Mouse (Mus musculus) CH12.LX (cell line): ENCODE data around the gene Csf2rb. TPM values are rescaled to one million over a fixed set of nuclear protein-coding genes. Genes with fewer than 3 reads are reported as not detected.

Experiments used
- DNase-seq: peaks from one replicate; pipeline ENCODE4 v3.0.0-alpha.2; 2013; ENCODE audit errors: extremely low read depth
- H3K27ac ChIP-seq: 2 replicates; pipeline ENCODE4 v1.5.1; 2012; ENCODE audit warnings: low read depth, mild to moderate bottlenecking, control low read depth, moderate library complexity; ENCODE audit not compliant: insufficient read depth
- H3K27me3 ChIP-seq: replicated peaks from 2 replicates; pipeline ENCODE3; 2012; ENCODE audit warnings: inconsistent platforms
- H3K36me3 ChIP-seq, 2 experiments: replicated peaks in 1 of 2; 2 replicates each; pipeline versions ENCODE3 to v1.6.1; 2012; ENCODE audit warnings: inconsistent platforms in 1 of 2, low read length in 1 of 2, mild to moderate bottlenecking in 1 of 2, mixed read lengths in 1 of 2, moderate library complexity in 1 of 2; ENCODE audit not compliant: control insufficient read depth in 1 of 2, insufficient read depth in 1 of 2
- H3K4me1 ChIP-seq, 2 experiments: 2 replicates each; pipeline ENCODE4 v1.6.1; 2012; ENCODE audit warnings: inconsistent platforms in 1 of 2, moderate library complexity in 1 of 2; ENCODE audit not compliant: insufficient read depth in 2 of 2, control insufficient read depth in 1 of 2
- H3K4me2 ChIP-seq: 2 replicates; pipeline ENCODE4 v1.6.1; 2012; ENCODE audit warnings: low read depth, mild to moderate bottlenecking, control low read depth; ENCODE audit not compliant: poor library complexity, insufficient read depth, severe bottlenecking
- H3K4me3 ChIP-seq, 3 experiments: fragments of 150-350 bp in 1 of 3; sonication (generic) in 1 of 3; replicated peaks in 1 of 3; 2 replicates each; pipeline versions ENCODE3 to v1.5.1; 2011 to 2012; ENCODE audit warnings: low read depth in 2 of 3, low read length in 2 of 3, mild to moderate bottlenecking in 2 of 3, moderate library complexity in 2 of 3, control low read depth in 1 of 3, improper control_type of control experiment in 1 of 3, inconsistent platforms in 1 of 3, mixed read lengths in 1 of 3; ENCODE audit not compliant: poor library complexity in 1 of 3
- H3K79me2 ChIP-seq: replicated peaks from 2 replicates; pipeline ENCODE4 v1.6.1; 2012; ENCODE audit warnings: mild to moderate bottlenecking, moderate library complexity; ENCODE audit not compliant: control insufficient read depth, poor library complexity, insufficient read depth, severe bottlenecking; ENCODE audit errors: extremely low read depth
- H3K9ac ChIP-seq: 2 replicates; pipeline ENCODE4 v1.6.1; 2012; ENCODE audit warnings: low read depth, mild to moderate bottlenecking, control low read depth, moderate library complexity; ENCODE audit not compliant: insufficient read depth
- H3K9me3 ChIP-seq: replicated peaks from 2 replicates; pipeline ENCODE3; 2012; ENCODE audit warnings: low read length, inconsistent platforms, mixed read lengths
- CHD1 ChIP-seq: IDR thresholded peaks from 2 replicates; pipeline ENCODE4 v1.6.1; 2012; ENCODE audit warnings: low read depth, low read length, improper control_type of control experiment, inconsistent platforms
- ELF1 ChIP-seq: IDR thresholded peaks from 2 replicates; pipeline ENCODE4 v1.6.1; 2014; ENCODE audit warnings: low read depth, mild to moderate bottlenecking, inconsistent platforms, low read length, improper control_type of control experiment
- EP300 ChIP-seq: IDR thresholded peaks from 2 replicates; pipeline ENCODE4 v1.6.1; 2011; ENCODE audit warnings: low read length, improper control_type of control experiment
- GABPA ChIP-seq: IDR thresholded peaks from 2 replicates; pipeline ENCODE4 v1.6.1; 2012; ENCODE audit warnings: low read depth, low read length, improper control_type of control experiment, inconsistent platforms; ENCODE audit not compliant: insufficient replicate concordance
- HCFC1 ChIP-seq: IDR thresholded peaks from 2 replicates; pipeline ENCODE4 v1.6.1; 2012; ENCODE audit warnings: low read depth, mild to moderate bottlenecking, inconsistent platforms, low read length, improper control_type of control experiment
- MEF2A ChIP-seq: IDR thresholded peaks from 2 replicates; pipeline ENCODE4 v1.6.1; 2014; ENCODE audit warnings: low read depth, mild to moderate bottlenecking, inconsistent platforms, low read length, improper control_type of control experiment, borderline replicate concordance
- MYC ChIP-seq: IDR thresholded peaks from 2 replicates; pipeline ENCODE4 v1.6.1; 2011; ENCODE audit warnings: low read depth, mild to moderate bottlenecking, improper control_type of control experiment, low read length
- NELFE ChIP-seq: IDR thresholded peaks from 2 replicates; pipeline ENCODE4 v1.6.1; 2011; ENCODE audit warnings: low read depth, low read length, improper control_type of control experiment
- POLR2A ChIP-seq: IDR thresholded peaks from 2 replicates; pipeline ENCODE4 v1.6.1; 2011; ENCODE audit warnings: low read depth, mild to moderate bottlenecking, improper control_type of control experiment, low read length
- RAD21 ChIP-seq: IDR thresholded peaks from 2 replicates; pipeline ENCODE4 v1.6.1; 2011; ENCODE audit warnings: low read depth, mild to moderate bottlenecking, low read length, improper control_type of control experiment, moderate library complexity
- RCOR1 ChIP-seq: conservative IDR thresholded peaks from 2 replicates; pipeline ENCODE4 v1.6.1; 2012; ENCODE audit warnings: low read depth, mild to moderate bottlenecking, inconsistent platforms, low read length, improper control_type of control experiment
- SIN3A ChIP-seq: IDR thresholded peaks from 2 replicates; pipeline ENCODE4 v1.6.1; 2012; ENCODE audit warnings: low read length, improper control_type of control experiment, inconsistent platforms
- SMC3 ChIP-seq: IDR thresholded peaks from 2 replicates; pipeline ENCODE4 v1.6.1; 2011; ENCODE audit warnings: low read depth, low read length, improper control_type of control experiment
- TCF12 ChIP-seq: IDR thresholded peaks from 2 replicates; pipeline ENCODE4 v1.6.1; 2014; ENCODE audit warnings: low read depth, mild to moderate bottlenecking, inconsistent platforms, low read length, improper control_type of control experiment
- ZMIZ1 ChIP-seq: IDR thresholded peaks from 2 replicates; pipeline ENCODE4 v1.6.1; 2012; ENCODE audit warnings: low read depth, mild to moderate bottlenecking, inconsistent platforms, low read length, improper control_type of control experiment
- ZNF384 ChIP-seq: IDR thresholded peaks from 2 replicates; pipeline ENCODE4 v1.6.1; 2012; ENCODE audit warnings: low read depth, low read length, improper control_type of control experiment, inconsistent platforms
- dilution Hi-C: fragments of 300-500 bp; cut with MboI; formaldehyde crosslinking; loops from 2 replicates; pipeline ENCODE4 v1.14.3; 2020; ENCODE audit warnings: low sequenced_read_pairs; ENCODE audit not compliant: extremely low pct_unique_long_range_greater_than_20kb, extremely low pct_ligation_motif_present
- in situ Hi-C: fragments of 300-500 bp; cut with MboI; formaldehyde crosslinking; loops from 3 replicates; pipeline ENCODE4 v1.14.3; 2019; ENCODE audit warnings: low sequenced_read_pairs, low pct_ligation_motif_present, low pct_unique_long_range_greater_than_20kb, mixed read lengths
- polyA plus RNA-seq: library from polyadenylated mRNA; unstranded; fragments of >175 nt; gene quantifications from 2 replicates; pipeline ENCODE4 v1.2.1, GENCODE M21; 2012; ENCODE audit warnings: low read depth; ENCODE audit not compliant: insufficient read length
- total RNA-seq, 2 experiments: library from RNA; depleted of rRNA; stranded (reverse); fragments of 300-350 nt in 1 of 2; fragments of >200 nt in 1 of 2; gene quantifications; 2 replicates each; pipeline ENCODE4 v1.2.3; 2012 to 2014

Gene Csf2rb
- total and polyA plus RNA-seq, 3 experiments: 134 to 222 (median 179) TPM

GRCm38 (mm10) chr15:78395478-78395962, 70.0 kb downstream of the Csf2rb start, which contains the start of gene Tex33:
Gene Tex33, minus strand, starts transcription at chr15:78395912.
- in situ Hi-C loops: no loop called here
- DNase-seq: no peak
- Histone ChIP-seq H3K36me3 (no peaks in the 10 kb centered on the region), H3K27ac (no peak within 1 kb of the TSS), H3K4me3 (no peak within 1 kb of the TSS), H3K79me2 (no peaks in the 10 kb centered on the region), H3K4me1 (no peaks in the 10 kb centered on the region), H3K9ac (no peak within 1 kb of the TSS), H3K9me3 (peaks cover 11% of the 10 kb centered on the region), H3K27me3 (peaks cover 77% of the 10 kb centered on the region)
- dilution Hi-C loops: no loop called here
- TF ChIP-seq GABPA (no peak), SMC3 (no peak), SIN3A (no peak), ELF1 (no peak), TCF12 (no peak), MEF2A (no peak), EP300 (no peak), CHD1 (no peak), HCFC1 (no peak), ZMIZ1 (no peak), POLR2A (no peak), NELFE (no peak), RAD21 (no peak), RCOR1 (no peak)
- TF ChIP-seq, all 38 proteins: peak for 0
- H3K4me2 ChIP-seq: no peak within 1 kb of the TSS

- no peak overlapping the region for H3K4me2 ChIP-seq
- no peak overlapping the region for H3K27ac ChIP-seq
- no peak for DNase-seq
- no peaks in the 10 kb centered on the region for H3K36me3 ChIP-seq
- no peak for TF ChIP-seq ZNF384
- TF ChIP-seq MYC: no peak
- TF ChIP-seq EP300: no peak
- no peak for TF ChIP-seq NELFE
- dilution Hi-C loops: no loop called here
- H3K79me2 ChIP-seq: no peaks in the 10 kb centered on the region
- H3K4me1 ChIP-seq: peaks cover 3 to 8% of the 10 kb centered on the region in 2 experiments
- no peak overlapping the region for H3K4me3 ChIP-seq
- no peaks in the 10 kb centered on the region for H3K9me3 ChIP-seq
- H3K9ac ChIP-seq: no peak overlapping the region
- H3K27me3 ChIP-seq: peaks cover 48% of the 10 kb centered on the region
- in situ Hi-C loops: no loop called here
These were observed 75.8 kb downstream of the Csf2rb start for GRCm38 (mm10) chr15:78401345-78401744.
